ENCODE assay signal across 27 mouse cellular contexts in the genomic region with DNA sequence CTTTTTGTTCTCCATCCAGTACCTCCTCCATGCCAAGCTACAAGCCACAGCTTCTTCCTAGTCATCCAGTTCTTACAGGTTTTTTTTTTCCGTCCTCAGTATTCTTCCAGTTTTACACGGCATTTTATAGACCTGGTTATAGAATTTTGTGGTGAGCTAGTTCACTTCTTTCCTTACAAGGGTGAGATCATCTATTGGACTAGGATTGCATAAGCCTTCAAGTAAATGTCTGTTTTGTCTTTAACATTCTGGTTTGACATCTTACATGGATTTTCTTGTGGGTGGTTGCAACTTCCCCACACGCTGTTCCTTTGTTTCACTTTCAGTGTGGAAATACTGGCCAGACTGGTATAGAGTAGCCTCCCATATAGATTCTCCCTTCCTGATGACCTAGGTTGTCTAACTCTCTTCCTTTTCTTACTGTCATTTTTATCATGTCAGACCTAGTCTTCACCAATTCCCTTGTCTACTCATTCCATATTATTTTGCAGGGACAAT. TPM values are rescaled to one million over a fixed set of nuclear protein-coding genes. Genes with fewer than 3 reads are reported as not detected.
DNase-seq lines count a peak whose midpoint lies in the region; ATAC-seq and TF ChIP-seq lines count a peak whose summit lies in the region.
"Had no signal": no experiment of that assay in that cellular context is flagged by ENCODE, and none has a peak within 500 bp of the region (broad histone marks: within the 10 kb centered on the region; RNA-seq: fewer than 3 reads in every experiment).

No protein-coding gene starts in this region.

- no peak overlapping the region for H3K27ac ChIP-seq in thymus, adult 2 months (ENCODE audit: control insufficient read depth, insufficient read depth, low read length)
- H3K27ac ChIP-seq in forebrain, embryonic 11.5 days (ENCODE audit: low read depth, low read length), result no peak overlapping the region
- H3K27ac ChIP-seq: heart, embryonic 15.5 days; hindbrain, embryonic 15.5 days; limb, embryonic 13.5 days; liver, embryonic 12.5 days; midbrain, embryonic 13.5 days; neural tube, embryonic 12.5 days had no signal

- no peaks in the 10 kb centered on the region for H3K36me3 ChIP-seq in C2C12 (ENCODE audit: control insufficient read depth, insufficient read depth)
- no peaks in the 10 kb centered on the region for H3K36me3 ChIP-seq in thymus, adult 2 months (ENCODE audit: control insufficient read depth, insufficient read depth, low read length)
- no peaks in the 10 kb centered on the region for H3K36me3 ChIP-seq in forebrain, embryonic 11.5 days (ENCODE audit: control insufficient read depth, insufficient read depth, low read length)
- H3K36me3 ChIP-seq: heart, embryonic 15.5 days; hindbrain, embryonic 15.5 days; limb, embryonic 13.5 days; liver, embryonic 12.5 days; midbrain, embryonic 13.5 days; neural tube, embryonic 12.5 days had no signal

- H3K27me3 ChIP-seq in C2C12 (ENCODE audit: control insufficient read depth, insufficient read depth, insufficient read length), result no peaks in the 10 kb centered on the region
- no peaks in the 10 kb centered on the region for H3K27me3 ChIP-seq in thymus, adult 2 months (ENCODE audit: control insufficient read depth, insufficient read depth, low read length)
- no peaks in the 10 kb centered on the region for H3K27me3 ChIP-seq in forebrain, embryonic 11.5 days (ENCODE audit: control insufficient read depth, insufficient read depth, low read length)
- H3K27me3 ChIP-seq: heart, embryonic 15.5 days; hindbrain, embryonic 15.5 days; limb, embryonic 13.5 days; midbrain, embryonic 13.5 days; neural tube, embryonic 12.5 days; Patski had no signal

- peak; percentile 41 for DNase-seq in lung, postnatal 25 days (ENCODE audit: low spot score)
- DNase-seq in lung, postnatal 4 days, result no peak
- no peak for DNase-seq in thymus, adult 2 months
- DNase-seq in left cerebral cortex, adult 18-20 months (ENCODE audit: low spot score in 2 of 2), result no peak
- DNase-seq in forebrain, embryonic 11.5 days (ENCODE audit: low spot score), result no peak
- DNase-seq: adrenal gland, adult 2 months; cerebellum, adult 2 months; cerebellum, postnatal 36 days; gastrocnemius, postnatal 10 days; heart, postnatal 4 days; kidney, adult 8-10 months; kidney, postnatal 10 days; lung, adult 18-20 months; thymus, postnatal 14 days had no signal

- no peak overlapping the region for H3ac ChIP-seq in C2C12 (ENCODE audit: control insufficient read depth, insufficient read length, low read depth)

- peak; percentile 63 for ATAC-seq in common myeloid progenitor, adult 5-6 weeks (replicated peaks; ENCODE audit: low read depth, poor library complexity, severe bottlenecking)
- peak; percentile 74 for ATAC-seq in megakaryocyte progenitor cell, adult 5-6 weeks (replicated peaks; ENCODE audit: poor library complexity)
- ATAC-seq in forebrain, embryonic 11.5 days (replicated peaks; ENCODE audit: low FRiP score), result no peak
- ATAC-seq: CD4-positive, CD25-positive, alpha-beta regulatory T cell, adult 4 months; forebrain, embryonic 16.5 days; liver, embryonic 12.5 days; midbrain, embryonic 13.5 days; Patski had no signal

- WGBS in thymus, adult 2 months, result 78% methylated on average over 3 of the region's 3 CpGs
- 90% methylated on average over 3 of the region's 3 CpGs for WGBS in forebrain, embryonic 11.5 days

- no peaks in the 10 kb centered on the region for H3K79me2 ChIP-seq in C2C12 (ENCODE audit: control insufficient read depth, insufficient read depth)

- TF ChIP-seq POLR2A in thymus, adult 2 months (IDR thresholded peaks at IDR 0.05; ENCODE audit: control insufficient read depth, extremely low read depth, insufficient read depth, low read length, poor library complexity), result no peak

- no peak overlapping the region for H3K9ac ChIP-seq in forebrain, embryonic 11.5 days (ENCODE audit: low read length)
- H3K9ac ChIP-seq: heart, embryonic 15.5 days; hindbrain, embryonic 15.5 days; limb, embryonic 13.5 days; liver, embryonic 12.5 days; midbrain, embryonic 13.5 days; neural tube, embryonic 12.5 days had no signal

- TF ChIP-seq CTCF in C2C12 (IDR thresholded peaks at IDR 0.05; ENCODE audit: control insufficient read depth, insufficient read depth, insufficient read length), result no peak
- TF ChIP-seq CTCF in thymus, adult 2 months (IDR thresholded peaks at IDR 0.05; ENCODE audit: borderline replicate concordance, control insufficient read depth, extremely low read depth, insufficient read depth, low read length, poor library complexity), result no peak

- H3K4me1 ChIP-seq in thymus, adult 2 months (replicated peaks; ENCODE audit: control insufficient read depth, insufficient read depth, low read length), result no peaks in the 10 kb centered on the region
- no peaks in the 10 kb centered on the region for H3K4me1 ChIP-seq in forebrain, embryonic 11.5 days (replicated peaks; ENCODE audit: control insufficient read depth, insufficient read depth, low read length)
- H3K4me1 ChIP-seq: heart, embryonic 15.5 days; hindbrain, embryonic 15.5 days; liver, embryonic 12.5 days; megakaryocyte, embryonic 14.5 days; midbrain, embryonic 13.5 days had no signal

- H3K4me2 ChIP-seq in forebrain, embryonic 11.5 days (ENCODE audit: low read depth, low read length, severe bottlenecking), result no peak overlapping the region
- H3K4me2 ChIP-seq: heart, embryonic 15.5 days; hindbrain, embryonic 15.5 days; limb, embryonic 13.5 days; liver, embryonic 12.5 days; midbrain, embryonic 13.5 days; neural tube, embryonic 12.5 days had no signal

- no peak overlapping the region for H3K4me3 ChIP-seq in C2C12 (ENCODE audit: insufficient read depth, poor library complexity, severe bottlenecking)
- no peak overlapping the region for H3K4me3 ChIP-seq in thymus, adult 2 months (ENCODE audit: control insufficient read depth, insufficient read depth, low read length)
- H3K4me3 ChIP-seq in forebrain, embryonic 11.5 days (ENCODE audit: low read depth, low read length), result no peak overlapping the region
- H3K4me3 ChIP-seq: heart, embryonic 15.5 days; hindbrain, embryonic 15.5 days; limb, embryonic 13.5 days; liver, embryonic 12.5 days; megakaryocyte, embryonic 14.5 days; midbrain, embryonic 13.5 days; neural tube, embryonic 12.5 days had no signal

- H3K79me3 ChIP-seq in C2C12 (ENCODE audit: low read depth), result no peaks in the 10 kb centered on the region

- H3K9me3 ChIP-seq in forebrain, embryonic 11.5 days (ENCODE audit: control insufficient read depth, low read length), result no peaks in the 10 kb centered on the region
- H3K9me3 ChIP-seq: heart, embryonic 15.5 days; hindbrain, embryonic 15.5 days; liver, embryonic 12.5 days; midbrain, embryonic 13.5 days had no signal

TF ChIP-seq in C2C12, 6 proteins besides CTCF, POLR2A, EP300 and RAD21:
- no peak for TF ChIP-seq MYOG (IDR thresholded peaks at IDR 0.05; ENCODE audit: control insufficient read depth, extremely low read depth, insufficient read length)
- no peak for TF ChIP-seq MAX (IDR thresholded peaks at IDR 0.05)
- TF ChIP-seq MYOD1 (IDR thresholded peaks at IDR 0.05; ENCODE audit: control insufficient read depth, insufficient read length, low read depth), result no peak
- peak; percentile 33 for TF ChIP-seq CEBPB (IDR thresholded peaks at IDR 0.05; ENCODE audit: low read depth)
- TF ChIP-seq FOSL1 (IDR thresholded peaks at IDR 0.05; ENCODE audit: insufficient read depth, low read length, poor library complexity, severe bottlenecking), result no peak
- no peak for TF ChIP-seq USF1 (IDR thresholded peaks at IDR 0.05; ENCODE audit: low read depth)

RNA-seq across cellular contexts. Expression of gene Gpr155, which starts 10.5 kb away (rescaled TPM):
- 1.3 TPM for polyA plus RNA-seq in C2C12 (2012; fragmentation: generic; extraction: Trizol)
- 3.9 and 6.2 TPM in 2 replicates for total RNA-seq in common myeloid progenitor, adult 5-6 weeks (2017)
- 1.0 and 1.1 TPM in 2 replicates for total RNA-seq in megakaryocyte progenitor cell, adult 5-6 weeks (2015)
- total RNA-seq in megakaryocyte progenitor cell, adult 5-6 weeks (2017), result 1.8 and 2.9 TPM in 2 replicates
- 3.1 and 3.5 TPM in 2 replicates for polyA plus RNA-seq in thymus, adult 2 months (2012; rRNA removed)
- total RNA-seq in left cerebral cortex, adult 18-20 months (2021), result 10 to 100 TPM; 37.6 to 39.4 TPM
- polyA plus RNA-seq in forebrain, embryonic 11.5 days (2014; fragmentation: Nextera tagmentation; extraction: Ambion mirVana), result 2.6 and 2.7 TPM in 2 replicates
